Mouse (Mus musculus) cortical plate, adult 2 months (tissue): ENCODE measurements around the gene Abhd17c. TPM values are rescaled to one million over a fixed set of nuclear protein-coding genes. Genes with fewer than 3 reads are reported as not detected.

Source experiments
- H3K27ac ChIP-seq: fragments of 200-500 bp; 2 replicates; pipeline ENCODE4 v1.5.1; 2012; ENCODE audit warnings: low read length, control low read depth, inconsistent platforms; ENCODE audit not compliant: insufficient read depth
- H3K4me1 ChIP-seq: fragments of 200-500 bp; 2 replicates; pipeline ENCODE4 v1.6.1; 2011; ENCODE audit warnings: low read length; ENCODE audit not compliant: control insufficient read depth, insufficient read depth
- H3K4me3 ChIP-seq: fragments of 200-500 bp; 2 replicates; pipeline ENCODE4 v1.5.1; 2011; ENCODE audit warnings: mild to moderate bottlenecking, low read length, control low read depth; ENCODE audit not compliant: insufficient read depth
- CTCF ChIP-seq: fragments of 200-500 bp; IDR thresholded peaks from 2 replicates; pipeline ENCODE4 v1.5.1; 2011; ENCODE audit warnings: mild to moderate bottlenecking, control low read depth, low read length; ENCODE audit not compliant: insufficient read depth; ENCODE audit errors: extremely low read depth
- POLR2A ChIP-seq: fragments of 200-500 bp; IDR thresholded peaks from 2 replicates; pipeline ENCODE4 v1.6.1; 2011; ENCODE audit warnings: mild to moderate bottlenecking, low read length, control low read depth; ENCODE audit not compliant: insufficient read depth; ENCODE audit errors: extremely low read depth
- polyA plus RNA-seq: library from polyadenylated mRNA; depleted of rRNA; stranded (reverse); fragments of >200 nt; gene quantifications from 2 replicates; pipeline ENCODE4 v1.2.3, GENCODE M21; 2012

The Abhd17c gene
- polyA plus RNA-seq, 1 experiment = 33.2 TPM

GRCm38 (mm10) chr7:84159414-84159813 is 7.7 kb upstream of the Abhd17c start:
- Histone ChIP-seq H3K4me1 (no peaks in the 10 kb centered on the region), H3K27ac (no peak overlapping the region), H3K4me3 (no peak overlapping the region)
- TF ChIP-seq CTCF (no peak), POLR2A (no peak)

GRCm38 (mm10) chr7:84153821-84154220 is 2.1 kb upstream of the Abhd17c start:
- Histone ChIP-seq H3K4me1 (peaks cover 2% of the 10 kb centered on the region), H3K27ac (no peak overlapping the region), H3K4me3 (no peak overlapping the region)
- TF ChIP-seq CTCF = no peak
- no peak for TF ChIP-seq POLR2A

- no peak for TF ChIP-seq POLR2A
- no peak for TF ChIP-seq CTCF
- peaks cover 2% of the 10 kb centered on the region for H3K4me1 ChIP-seq
- H3K27ac ChIP-seq = no peak overlapping the region
- peak overlapping the region; percentile 96; the same call in 1 of the 2 replicates for H3K4me3 ChIP-seq
These were observed 1.1 kb upstream of the Abhd17c start for GRCm38 (mm10) chr7:84152821-84153220.

- Histone ChIP-seq H3K4me1 (peaks cover 2% of the 10 kb centered on the region), H3K27ac (no peak overlapping the region), H3K4me3 (peak overlapping the region; percentile 96)
- TF ChIP-seq CTCF (no peak), POLR2A (no peak)
These were observed 681 bp upstream of the Abhd17c start for GRCm38 (mm10) chr7:84152374-84152773.

GRCm38 (mm10) chr7:84151960-84152334 is 254 bp upstream of the Abhd17c start:
- peak overlapping the region; percentile 90; the same call in 1 of the 2 replicates for H3K27ac ChIP-seq
- TF ChIP-seq POLR2A = no peak
- no peak for TF ChIP-seq CTCF
- peaks cover 4% of the 10 kb centered on the region for H3K4me1 ChIP-seq
- peak overlapping the region; percentile 96 for H3K4me3 ChIP-seq

- H3K27ac ChIP-seq = no peak overlapping the region
- peak overlapping the region; percentile 96 for H3K4me3 ChIP-seq
- TF ChIP-seq CTCF = no peak
- no peak for TF ChIP-seq POLR2A
- peaks cover 4% of the 10 kb centered on the region for H3K4me1 ChIP-seq
These were observed 1.2 kb downstream of the Abhd17c start for GRCm38 (mm10) chr7:84150361-84151000.

- Histone ChIP-seq H3K4me3 (peak overlapping the region; percentile 96), H3K27ac (no peak overlapping the region), H3K4me1 (peaks cover 4% of the 10 kb centered on the region)
- no peak for TF ChIP-seq CTCF
- TF ChIP-seq POLR2A = no peak
These were observed 1.9 kb downstream of the Abhd17c start for GRCm38 (mm10) chr7:84149821-84150220.

GRCm38 (mm10) chr7:84148896-84149295 is 2.8 kb downstream of the Abhd17c start:
- no peak overlapping the region for H3K27ac ChIP-seq
- TF ChIP-seq POLR2A = no peak
- TF ChIP-seq CTCF = no peak
- no peak overlapping the region for H3K4me3 ChIP-seq
- peaks cover 4% of the 10 kb centered on the region for H3K4me1 ChIP-seq

- no peak overlapping the region for H3K4me3 ChIP-seq
- TF ChIP-seq CTCF (no peak), POLR2A (no peak)
- peaks cover 6% of the 10 kb centered on the region for H3K4me1 ChIP-seq
- no peak overlapping the region for H3K27ac ChIP-seq
These were observed 3.9 kb downstream of the Abhd17c start for GRCm38 (mm10) chr7:84147746-84148145.

GRCm38 (mm10) chr7:84145633-84146032 is 6.1 kb downstream of the Abhd17c start:
- Histone ChIP-seq H3K27ac (no peak overlapping the region), H3K4me1 (peaks cover 6% of the 10 kb centered on the region), H3K4me3 (no peak overlapping the region)
- TF ChIP-seq POLR2A (no peak), CTCF (no peak)
